In the genomic region with DNA sequence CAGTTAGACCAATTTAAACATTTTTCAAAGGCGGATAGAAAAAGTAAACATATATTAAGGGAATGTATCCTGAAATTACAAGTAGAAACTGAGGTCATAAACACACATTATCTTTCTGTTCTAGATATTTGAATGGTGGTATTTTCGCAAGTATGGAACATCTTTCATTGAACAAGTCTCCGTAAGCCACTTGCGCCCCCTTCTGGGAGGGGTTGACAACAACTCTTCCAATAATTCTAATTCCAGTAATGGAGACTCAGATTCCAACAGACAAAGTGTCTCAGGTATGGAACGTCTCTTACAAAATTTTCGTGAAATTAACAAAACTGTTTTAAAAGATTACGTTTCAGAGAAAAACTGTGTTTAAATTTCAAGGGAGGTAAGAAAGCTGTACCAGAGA, we compare ENCODE assay signal across 8 mouse cellular contexts.
DNase-seq lines count a peak whose midpoint lies in the region; ATAC-seq and TF ChIP-seq lines count a peak whose summit lies in the region.

No protein-coding gene starts in this region.

- no peaks in the 10 kb centered on the region for H3K79me2 ChIP-seq in heart, adult 2 months (replicated peaks; ENCODE audit: control insufficient read depth, insufficient read depth, low read length)

- no peak overlapping the region for H3K9ac ChIP-seq in heart, adult 2 months (ENCODE audit: low read depth, low read length)
- no peak overlapping the region for H3K9ac ChIP-seq in heart, embryonic 11.5 days (ENCODE audit: low read depth, low read length)

- no peak overlapping the region for H3K27ac ChIP-seq in heart, adult 2 months
- no peak overlapping the region for H3K27ac ChIP-seq in heart, embryonic 11.5 days (ENCODE audit: low read depth, low read length)
- no peak overlapping the region for H3K27ac ChIP-seq in layer of hippocampus, adult 2 months

- peak; percentile 96 for TF ChIP-seq CTCF in heart, adult 2 months (IDR thresholded peaks at IDR 0.05)
- peak; percentile 92 for TF ChIP-seq CTCF in layer of hippocampus, adult 2 months (conservative IDR thresholded peaks at IDR 0.05)

- no peak for ATAC-seq in heart, embryonic 11.5 days (replicated peaks; ENCODE audit: insufficient number of reproducible peaks, low FRiP score, low TSS enrichment)

- no peak for TF ChIP-seq POLR2A in heart, adult 2 months (IDR thresholded peaks at IDR 0.05; ENCODE audit: insufficient read depth, low read depth, low read length)

- no peaks in the 10 kb centered on the region for H3K27me3 ChIP-seq in heart, adult 2 months (ENCODE audit: control insufficient read depth, insufficient read depth, low read length)
- no peaks in the 10 kb centered on the region for H3K27me3 ChIP-seq in heart, embryonic 11.5 days (ENCODE audit: control insufficient read depth, insufficient read depth, low read length)

- H3K4me1 ChIP-seq in heart, adult 2 months (ENCODE audit: control insufficient read depth, insufficient read depth, low read length) = no peaks in the 10 kb centered on the region
- 0 out of 2 replicates have a peak, but pooled peaks cover 3% of the 10 kb centered on the region for H3K4me1 ChIP-seq in heart, embryonic 11.5 days (ENCODE audit: control insufficient read depth, insufficient read depth, low read length)

- TF ChIP-seq EP300 in heart, adult 2 months (IDR thresholded peaks at IDR 0.05; ENCODE audit: insufficient read depth, low read depth, low read length) = no peak

- H3K4me3 ChIP-seq in heart, adult 2 months = no peak overlapping the region
- no peak overlapping the region for H3K4me3 ChIP-seq in heart, embryonic 11.5 days (ENCODE audit: low read depth, low read length)
- H3K4me3 ChIP-seq in layer of hippocampus, adult 2 months = no peak overlapping the region

- WGBS in heart, adult 2 months = 38% methylated on average over 7 of the region's 7 CpGs
- 38% methylated on average over 7 of the region's 7 CpGs for WGBS in heart, embryonic 11.5 days (ENCODE audit: insufficient replicate concordance)

- no peak overlapping the region for H3K4me2 ChIP-seq in heart, embryonic 11.5 days

- H3K36me3 ChIP-seq in heart, adult 2 months (ENCODE audit: control insufficient read depth, insufficient read depth, low read length) = no peaks in the 10 kb centered on the region
- H3K36me3 ChIP-seq in heart, embryonic 11.5 days (ENCODE audit: control insufficient read depth, insufficient read depth, low read length) = 0 out of 2 replicates have a peak, but pooled peaks cover 3% of the 10 kb centered on the region

- H3K9me3 ChIP-seq in heart, embryonic 11.5 days (replicated peaks; ENCODE audit: control insufficient read depth, low read length) = peaks cover 6% of the 10 kb centered on the region

- peak; percentile 48 to 80 for DNase-seq in heart, adult 2 months
- peak; percentile 50 for DNase-seq in ES-CJ7 (ENCODE audit: low read depth, low spot score)
- DNase-seq in c-Kit-positive CD71-positive TER-119-positive erythroid progenitor cells, embryonic 14.5 days (ENCODE audit: low spot score) = peak; percentile 79
- DNase-seq in frontal cortex, postnatal 36 days (ENCODE audit: low spot score in 2 of 2) = peak; percentile 61 to 66
- peak; percentile 66 to 81 for DNase-seq in layer of hippocampus, adult 2 months (ENCODE audit: low spot score in 2 of 2)
- DNase-seq in lung, postnatal 25 days (ENCODE audit: low spot score) = peak; percentile 55
- peak; percentile 40 to 74 for DNase-seq in spleen, postnatal 14 days (ENCODE audit: low spot score in 2 of 2)

- intact Hi-C loops in heart, adult 2 months (cut with DNase I) = loop anchor here (1.0 to 2.0 kb wide), 2 partner anchors 108 to 160 kb away; no protein-coding TSS in a partner anchor
